In genomic region chr10:127070190-127071121, GRCm38 (mm10) we compare ENCODE assay signal across 8 mouse cellular contexts. TPM values are rescaled to one million over a fixed set of nuclear protein-coding genes. Genes with fewer than 3 reads are reported as not detected.
DNase-seq lines count a peak whose midpoint lies in the region; ATAC-seq and TF ChIP-seq lines count a peak whose summit lies in the region.

Gene Tspan31 (minus strand): TSS chr10:127070264.

- peak within 1 kb of the TSS; percentile 75 for H3K27ac ChIP-seq in embryonic facial prominence, embryonic 11.5 days (replicated peaks; ENCODE audit: low read depth, low read length)
- peak within 1 kb of the TSS; percentile 90 for H3K27ac ChIP-seq in intestine, postnatal 0 days (ENCODE audit: low read depth, low read length)
- H3K27ac ChIP-seq in midbrain, embryonic 10.5 days (replicated peaks) = peak within 1 kb of the TSS; percentile 92

- ATAC-seq in embryonic facial prominence, embryonic 11.5 days (replicated peaks; ENCODE audit: insufficient number of reproducible peaks, low FRiP score, low TSS enrichment, low read depth) = peak; percentile 85
- ATAC-seq in granulocyte monocyte progenitor cell, adult 5-6 weeks (replicated peaks; ENCODE audit: poor library complexity, severe bottlenecking) = peak; percentile 73
- ATAC-seq in intestine, postnatal 0 days = peak; percentile 82

- TF ChIP-seq CTCF in intestine, postnatal 0 days (IDR thresholded peaks at IDR 0.05; ENCODE audit: low read depth) = no peak

- intact Hi-C loops in left cerebral cortex, postnatal 36 days (cut with DNase I) = no loop called here

- H3K4me1 ChIP-seq in embryonic facial prominence, embryonic 11.5 days (ENCODE audit: control insufficient read depth, insufficient read depth, low read length) = no peaks in the 10 kb centered on the region; the same call in 1 of the 2 replicates
- H3K4me1 ChIP-seq in intestine, postnatal 0 days (replicated peaks; ENCODE audit: control insufficient read depth, insufficient read depth, low read length) = 0 out of 2 replicates have a peak, but pooled peaks cover 8% of the 10 kb centered on the region
- peaks cover 44% of the 10 kb centered on the region for H3K4me1 ChIP-seq in midbrain, embryonic 10.5 days

- peak; percentile 82 for DNase-seq in 3134 (ENCODE audit: extremely low read depth, insufficient read length, low spot score)
- peak; percentile 84 for DNase-seq in adrenal gland, postnatal 25 days
- peak; percentile 97 for DNase-seq in embryonic facial prominence, embryonic 11.5 days (ENCODE audit: low spot score)
- DNase-seq in left cerebral cortex, postnatal 36 days (ENCODE audit: low spot score in 2 of 2) = peak; percentile 92
- DNase-seq in midbrain, embryonic 10.5 days (ENCODE audit: low spot score) = peak; percentile 92
- DNase-seq in right cerebral cortex, postnatal 4 days = peak; percentile 77

- peak within 1 kb of the TSS; percentile 67 for H3K9ac ChIP-seq in embryonic facial prominence, embryonic 11.5 days (replicated peaks; ENCODE audit: low read length)
- peak within 1 kb of the TSS; percentile 68 for H3K9ac ChIP-seq in intestine, postnatal 0 days (ENCODE audit: low read depth, low read length)

- 3% methylated on average over 36 of the region's 36 CpGs for WGBS in embryonic facial prominence, embryonic 11.5 days
- 1% methylated on average over 36 of the region's 36 CpGs for WGBS in intestine, postnatal 0 days
- 4% methylated on average over 36 of the region's 36 CpGs for WGBS in midbrain, embryonic 10.5 days

- H3K4me2 ChIP-seq in embryonic facial prominence, embryonic 11.5 days (ENCODE audit: low read depth, low read length) = peak within 1 kb of the TSS; percentile 90
- peak within 1 kb of the TSS; percentile 89 for H3K4me2 ChIP-seq in intestine, postnatal 0 days (replicated peaks; ENCODE audit: low read depth)

- peaks cover 17% of the 10 kb centered on the region for H3K36me3 ChIP-seq in embryonic facial prominence, embryonic 11.5 days (replicated peaks; ENCODE audit: control insufficient read depth, insufficient read depth, low read depth, low read length)
- peaks cover 31% of the 10 kb centered on the region for H3K36me3 ChIP-seq in intestine, postnatal 0 days (ENCODE audit: control insufficient read depth, insufficient read depth)
- H3K36me3 ChIP-seq in midbrain, embryonic 10.5 days = peaks cover 35% of the 10 kb centered on the region

- peak within 1 kb of the TSS; percentile 58 for H3K4me3 ChIP-seq in embryonic facial prominence, embryonic 11.5 days (ENCODE audit: low read depth, low read length)
- peak within 1 kb of the TSS; percentile 83 for H3K4me3 ChIP-seq in intestine, postnatal 0 days (ENCODE audit: low read depth, low read length)
- H3K4me3 ChIP-seq in midbrain, embryonic 10.5 days = peak within 1 kb of the TSS; percentile 71

- H3K27me3 ChIP-seq in embryonic facial prominence, embryonic 11.5 days (ENCODE audit: control insufficient read depth, insufficient read depth, low read length) = no peaks in the 10 kb centered on the region; the same call in 1 of the 2 replicates
- H3K27me3 ChIP-seq in intestine, postnatal 0 days (replicated peaks; ENCODE audit: control insufficient read depth, insufficient read depth, low read length) = peaks cover 2% of the 10 kb centered on the region; the same call in 1 of the 2 replicates
- H3K27me3 ChIP-seq in midbrain, embryonic 10.5 days (ENCODE audit: low read depth, poor library complexity, severe bottlenecking) = peaks cover 7% of the 10 kb centered on the region; the same call in 1 of the 2 replicates

- no peaks in the 10 kb centered on the region for H3K9me3 ChIP-seq in embryonic facial prominence, embryonic 11.5 days (replicated peaks; ENCODE audit: control insufficient read depth, low read length)
- H3K9me3 ChIP-seq in intestine, postnatal 0 days (ENCODE audit: control insufficient read depth) = no peaks in the 10 kb centered on the region
- H3K9me3 ChIP-seq in midbrain, embryonic 10.5 days (replicated peaks) = no peaks in the 10 kb centered on the region

RNA-seq across cellular contexts. Expression of gene Tspan31, which starts in this region (rescaled TPM):
- 103 and 108 TPM in 2 replicates for total RNA-seq in adrenal gland, postnatal 25 days (2021)
- 83.4 and 98.5 TPM in 2 replicates for polyA plus RNA-seq in embryonic facial prominence, embryonic 11.5 days (2014; fragmentation: Nextera tagmentation; extraction: Ambion mirVana)
- total RNA-seq in granulocyte monocyte progenitor cell, adult 5-6 weeks (2014; fragmentation: Nextera tagmentation) = 92.4 and 102 TPM in 2 replicates
- total RNA-seq in granulocyte monocyte progenitor cell, adult 5-6 weeks (2017) = 82.5 and 82.6 TPM in 2 replicates
- 264 and 300 TPM in 2 replicates for polyA plus RNA-seq in intestine, postnatal 0 days (2015; fragmentation: Nextera tagmentation; extraction: Ambion mirVana)
- 10 to 100 TPM; 63.5 to 66.3 TPM for total RNA-seq in left cerebral cortex, postnatal 36 days (2021)
- 197 and 208 TPM in 2 replicates for polyA plus RNA-seq in midbrain, embryonic 10.5 days (2016; fragmentation: Nextera tagmentation; extraction: Ambion mirVana)

Comparison
In these comparisons a context has a peak if more than half of its experiments do, and no peak if none do; other contexts are left out.
1. Peak in every context shown above with its lines: DNase-seq, ATAC-seq, H3K4me3 ChIP-seq and H3K27ac ChIP-seq.